7 mouse cellular contexts compared by ENCODE assay signal in genomic region chr14:26639961-26640360, GRCm38 (mm10). TPM values are rescaled to one million over a fixed set of nuclear protein-coding genes. Genes with fewer than 3 reads are reported as not detected.
DNase-seq lines count a peak whose midpoint lies in the region; ATAC-seq lines count a peak whose summit lies in the region.

No protein-coding gene starts in this region.

- no peaks in the 10 kb centered on the region for H3K27me3 ChIP-seq in intestine, embryonic 16.5 days (replicated peaks; ENCODE audit: control insufficient read depth, insufficient read depth, low read length)

- no peak for ATAC-seq in intestine, embryonic 16.5 days

- H3K4me1 ChIP-seq in intestine, embryonic 16.5 days (ENCODE audit: control insufficient read depth, insufficient read depth, low read length), result peaks cover 2% of the 10 kb centered on the region; the same call in 1 of the 2 replicates

- 24% methylated on average over 2 of the region's 2 CpGs for WGBS in intestine, embryonic 16.5 days

- no peaks in the 10 kb centered on the region for H3K36me3 ChIP-seq in intestine, embryonic 16.5 days (ENCODE audit: control insufficient read depth, insufficient read depth, low read length)

- peak overlapping the region; percentile 59 for H3K4me2 ChIP-seq in intestine, embryonic 16.5 days (ENCODE audit: low read depth, low read length)

- peak overlapping the region; percentile 85 for H3K4me3 ChIP-seq in intestine, embryonic 16.5 days (ENCODE audit: low read length)

- DNase-seq in urinary bladder, postnatal 14 days (ENCODE audit: low spot score), result peak; percentile 6
- no peak for DNase-seq in urinary bladder, postnatal 36 days (ENCODE audit: low spot score in 2 of 2)
- DNase-seq in cerebellum, postnatal 36 days, result peak; percentile 32 to 34
- DNase-seq in lung, postnatal 25 days (ENCODE audit: low spot score), result peak; percentile 28
- DNase-seq in adrenal gland, postnatal 25 days, result no peak
- DNase-seq in gastrocnemius, adult 18-20 months (ENCODE audit: low spot score), result no peak

- H3K9me3 ChIP-seq in intestine, embryonic 16.5 days (ENCODE audit: control insufficient read depth, low read length), result no peaks in the 10 kb centered on the region

- no peak overlapping the region for H3K27ac ChIP-seq in intestine, embryonic 16.5 days (ENCODE audit: low read length)

- peak overlapping the region; percentile 53; the same call in 1 of the 2 replicates for H3K9ac ChIP-seq in intestine, embryonic 16.5 days (ENCODE audit: low read depth, low read length)

RNA-seq across cellular contexts. Expression of gene Arf4, which starts 2.1 kb away (rescaled TPM):
- polyA plus RNA-seq in intestine, embryonic 16.5 days (2015; fragmentation: Nextera tagmentation; extraction: Ambion mirVana), result 615 and 619 TPM in 2 replicates
- total RNA-seq in adrenal gland, postnatal 25 days (2021), result 160 and 161 TPM in 2 replicates
- 10 to 100 TPM; 26.2 to 37.1 TPM for total RNA-seq in gastrocnemius, adult 18-20 months (2021)

RNA-seq across cellular contexts. Expression of gene Pde12, which starts 29.7 kb away (rescaled TPM):
- polyA plus RNA-seq in intestine, embryonic 16.5 days (2015; fragmentation: Nextera tagmentation; extraction: Ambion mirVana), result 8.9 and 9.8 TPM in 2 replicates
- 9.0 and 10.0 TPM in 2 replicates for total RNA-seq in adrenal gland, postnatal 25 days (2021)
- 1 to 10 TPM; 4.0 to 4.3 TPM for total RNA-seq in gastrocnemius, adult 18-20 months (2021)

RNA-seq across cellular contexts. Expression of gene Dnah12, which starts 53.1 kb away (rescaled TPM):
- polyA plus RNA-seq in intestine, embryonic 16.5 days (2015; fragmentation: Nextera tagmentation; extraction: Ambion mirVana), result 0.06 and 0.07 TPM in 2 replicates
- total RNA-seq in adrenal gland, postnatal 25 days (2021), result not detected in 2 replicates
- total RNA-seq in gastrocnemius, adult 18-20 months (2021), result under 1 TPM in 1 of 2 experiments, not detected in 1; 0.02 TPM

Comparison
In these comparisons a context has a peak if more than half of its experiments do, and no peak if none do; other contexts are left out.
1. DNase-seq: peak in urinary bladder, postnatal 14 days (single experiment), cerebellum, postnatal 36 days (2 of 2) and lung, postnatal 25 days (single experiment); none in urinary bladder, postnatal 36 days (0 of 2), adrenal gland, postnatal 25 days (single experiment) and gastrocnemius, adult 18-20 months (single experiment).